Mouse (Mus musculus) urinary bladder, postnatal 36 days (tissue): ENCODE data around the gene Acbd4.
A peak's percentile ranks its signal among the peaks of the same experiment; 100 is the strongest.

ENCODE experiments used
- DNase-seq, 2 experiments: peaks; one replicate each; pipeline ENCODE4 v3.0.0; 2022; ENCODE audit warnings: low spot score in 2 of 2, mixed read lengths in 1 of 2

Gene Acbd4

DNA sequence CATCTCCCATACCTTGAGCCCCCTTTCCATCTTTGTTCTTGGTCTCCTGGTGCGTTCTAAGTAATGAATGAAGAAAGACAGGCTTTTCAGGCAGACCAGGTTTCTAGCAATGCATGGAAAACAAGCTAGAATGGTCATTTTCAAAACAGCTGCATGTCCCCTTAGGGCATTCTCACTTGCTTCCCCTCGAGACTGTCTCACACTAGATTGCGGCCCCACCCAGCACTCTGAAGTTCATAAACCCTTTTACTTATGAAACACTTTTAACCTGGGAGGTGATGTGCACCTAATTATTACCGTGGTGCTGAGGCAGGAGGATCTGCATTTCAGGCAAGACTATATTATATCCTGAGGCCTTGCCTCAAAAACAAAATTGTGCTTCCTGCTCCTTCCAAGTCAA is 12.3 kb downstream of the Acbd4 start:
- no peak for DNase-seq

DNA sequence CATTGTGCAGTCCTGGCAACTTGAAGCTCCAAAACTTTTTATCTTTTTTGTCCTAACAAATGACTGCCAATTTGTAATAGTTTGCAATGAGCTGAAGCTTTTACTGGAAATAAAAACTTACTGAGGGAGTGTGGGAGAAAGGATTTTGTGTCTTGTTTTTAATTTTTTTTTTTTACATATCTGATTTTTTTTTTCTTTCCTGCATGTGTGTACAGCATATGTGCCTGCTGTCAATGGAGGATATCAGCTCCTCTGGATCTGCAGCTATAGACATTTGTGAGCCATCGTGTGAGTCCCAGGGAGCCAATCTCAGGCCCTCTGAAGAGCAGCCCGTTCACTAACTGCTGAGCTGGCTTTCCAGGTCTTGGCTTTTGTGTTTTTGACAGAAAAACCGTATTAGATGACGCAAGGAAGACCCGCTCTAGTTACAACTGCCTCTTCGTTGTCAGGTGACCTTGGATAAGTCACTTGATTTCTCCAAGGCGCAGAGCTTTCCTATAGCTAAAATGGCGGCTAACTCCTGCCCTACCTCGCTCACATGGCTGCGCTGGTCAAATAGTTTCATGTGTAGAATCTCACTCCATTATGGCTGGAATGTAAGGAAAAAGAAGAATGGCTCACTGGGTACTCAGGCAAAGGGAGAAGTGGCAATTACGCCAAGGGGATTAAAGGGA is 12.9 kb downstream of the Acbd4 start:
- no peak for DNase-seq

DNA sequence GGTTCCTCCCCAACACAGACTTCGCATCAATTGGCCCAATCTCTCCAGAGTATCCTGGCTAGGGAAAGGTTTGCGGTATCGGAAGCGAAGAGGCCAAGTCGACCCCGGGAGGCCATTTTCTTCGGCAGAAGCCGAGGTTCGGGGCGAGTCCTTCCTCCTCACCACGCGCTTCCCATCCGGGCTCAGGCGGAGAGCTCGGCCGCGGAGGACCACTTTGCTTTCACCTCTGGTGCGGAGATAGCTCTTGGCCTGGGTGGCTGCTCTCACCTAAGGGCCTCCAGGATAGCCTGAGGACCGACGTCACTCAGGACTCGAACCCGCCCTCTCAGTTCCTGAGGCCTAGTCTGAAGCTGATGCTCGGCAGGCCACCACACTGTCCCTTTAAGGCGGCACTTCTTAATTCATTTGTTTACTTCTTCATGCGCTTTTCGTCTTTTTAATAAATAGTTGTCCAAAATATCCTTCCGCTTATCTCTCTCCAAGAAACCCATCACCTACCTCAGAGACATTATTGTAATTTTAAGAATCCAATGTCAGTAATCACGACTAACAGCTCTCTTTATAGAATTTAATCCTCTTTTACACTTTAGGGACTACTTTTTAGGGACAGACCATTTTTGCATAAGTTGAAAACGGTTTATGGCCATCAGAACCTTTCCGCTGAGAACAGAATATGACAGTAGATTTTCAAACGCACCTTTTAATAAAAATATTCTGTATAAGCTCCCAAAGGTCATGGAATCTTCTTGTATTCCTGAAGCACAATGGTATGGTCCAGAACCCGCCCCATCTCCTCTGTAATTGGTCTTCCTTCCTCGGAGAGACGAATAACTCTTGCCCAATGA is 13.9 kb downstream of the Acbd4 start:
- peak in 1 of 2 experiments; percentile 82 for DNase-seq

DNA sequence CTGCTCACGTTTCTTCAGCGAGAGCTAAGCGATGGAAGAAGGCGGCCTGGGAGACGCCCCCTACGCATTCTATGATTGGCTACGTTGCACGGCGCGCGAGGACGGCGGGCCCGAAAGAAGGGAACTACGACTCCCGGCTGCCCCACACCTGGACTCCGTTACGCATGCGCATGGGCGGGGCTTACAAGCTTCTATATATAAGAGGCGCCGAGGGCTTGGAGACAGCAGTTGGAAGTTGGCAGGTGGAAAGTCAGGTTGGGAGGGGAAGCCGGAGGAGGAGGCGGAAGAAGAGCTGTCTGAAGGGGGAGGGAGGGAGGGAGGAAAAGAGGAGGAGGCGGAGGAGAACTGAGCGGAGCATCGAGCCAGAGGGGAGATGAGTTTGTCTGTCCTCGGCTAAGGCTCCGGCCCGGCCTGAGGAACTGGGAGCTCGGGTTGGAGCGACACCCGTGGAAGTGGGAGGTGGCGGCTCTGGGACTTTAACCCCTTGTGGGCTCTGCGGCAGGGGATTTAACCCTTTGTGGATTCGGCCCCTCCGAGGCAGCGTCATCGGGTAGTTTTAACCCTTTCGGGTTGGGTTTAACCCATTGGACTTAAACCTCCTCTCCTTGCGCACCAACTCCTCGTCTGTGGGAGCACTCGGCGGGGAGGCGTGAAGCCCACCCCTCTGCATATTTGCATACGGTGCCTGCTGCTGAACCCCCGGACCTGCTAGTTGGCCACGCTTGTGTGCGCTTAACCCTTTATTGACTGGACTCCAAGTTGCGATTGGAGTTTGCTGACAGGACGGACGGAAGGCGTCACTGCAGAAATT is 14.7 kb downstream of the Acbd4 start, which contains the start of gene Hexim1:
TSS of gene Hexim1 (plus strand) at position 224 of the 811 bp plus-strand sequence.
- DNase-seq = peak; percentile 100

DNA sequence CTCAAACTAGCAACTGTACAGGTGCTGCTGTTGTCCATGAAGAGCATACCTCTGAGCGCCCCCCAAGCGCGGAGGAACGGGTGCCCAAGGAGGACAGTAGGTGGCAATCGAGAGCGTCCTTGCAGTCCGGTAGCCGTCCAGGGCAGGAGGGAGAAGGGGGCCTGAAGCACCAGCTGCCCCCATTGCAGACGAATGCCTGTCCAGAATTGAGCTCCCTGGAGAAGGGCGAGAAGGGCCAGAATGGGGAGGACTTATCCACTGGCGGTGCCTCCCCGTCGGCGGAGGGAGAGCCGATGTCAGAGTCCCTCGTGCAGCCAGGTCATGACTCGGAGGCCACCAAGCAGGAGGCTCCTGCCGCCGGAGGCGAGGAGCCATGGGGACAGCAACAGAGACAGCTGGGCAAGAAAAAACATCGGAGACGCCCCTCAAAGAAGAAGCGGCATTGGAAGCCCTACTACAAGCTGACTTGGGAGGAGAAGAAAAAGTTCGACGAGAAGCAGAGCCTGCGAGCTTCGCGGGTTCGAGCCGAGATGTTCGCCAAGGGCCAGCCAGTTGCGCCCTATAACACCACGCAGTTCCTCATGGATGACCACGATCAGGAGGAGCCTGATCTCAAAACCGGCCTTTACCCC is 15.6 kb downstream of the Acbd4 start:
- DNase-seq = peak; percentile 78 to 82

DNA sequence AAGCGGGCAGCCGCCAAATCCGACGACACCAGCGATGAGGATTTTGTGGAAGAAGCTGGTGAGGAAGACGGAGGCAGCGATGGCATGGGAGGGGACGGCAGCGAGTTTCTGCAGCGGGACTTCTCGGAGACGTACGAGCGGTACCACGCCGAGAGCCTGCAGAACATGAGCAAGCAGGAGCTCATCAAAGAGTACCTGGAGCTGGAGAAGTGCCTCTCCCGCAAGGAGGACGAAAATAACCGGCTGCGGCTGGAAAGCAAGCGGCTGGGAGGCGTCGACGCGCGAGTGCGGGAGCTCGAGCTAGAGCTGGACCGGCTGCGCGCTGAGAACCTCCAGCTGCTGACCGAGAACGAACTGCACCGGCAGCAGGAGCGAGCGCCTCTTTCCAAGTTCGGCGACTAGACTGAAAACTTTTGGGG is 16.1 kb downstream of the Acbd4 start:
- DNase-seq = no peak

DNA sequence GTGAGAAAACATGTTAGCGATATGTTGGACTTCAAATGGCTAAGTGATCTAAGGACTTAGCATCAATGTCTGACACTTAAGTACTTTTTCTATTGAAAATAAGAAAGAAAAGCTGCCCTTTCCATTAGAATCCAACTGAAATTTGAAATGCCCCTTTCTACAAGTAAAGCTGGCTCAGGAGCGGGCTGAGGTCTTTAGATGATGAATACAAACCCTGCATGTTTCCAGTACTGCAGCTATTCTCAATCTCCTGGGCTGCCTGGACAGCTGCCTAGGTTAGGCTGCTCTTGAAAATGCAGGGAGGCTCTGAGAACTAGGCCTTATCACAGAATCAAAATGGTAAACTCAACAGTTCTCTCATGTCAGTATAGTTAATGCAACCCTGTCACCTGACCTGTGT is 17.4 kb downstream of the Acbd4 start:
- DNase-seq = no peak

DNA sequence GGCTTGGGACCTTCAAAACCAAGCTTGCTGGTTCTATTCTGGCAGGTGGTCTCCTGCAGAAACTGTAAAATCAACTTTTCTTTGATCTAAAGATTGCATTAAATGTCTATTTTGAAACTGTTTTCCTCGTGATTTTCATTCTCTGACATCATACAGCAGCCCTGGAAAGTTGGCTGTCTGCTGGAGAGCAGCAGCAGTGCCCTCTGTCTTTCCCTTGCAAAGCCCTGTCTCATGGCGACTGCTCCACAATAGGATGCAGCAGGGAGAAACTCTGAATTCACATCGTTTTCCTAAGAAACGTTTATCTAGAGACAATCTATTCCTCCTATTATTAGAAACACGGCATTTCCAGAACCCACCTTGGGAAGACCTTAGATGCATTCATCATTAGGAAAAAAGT is 18.1 kb downstream of the Acbd4 start:
- DNase-seq = no peak

DNA sequence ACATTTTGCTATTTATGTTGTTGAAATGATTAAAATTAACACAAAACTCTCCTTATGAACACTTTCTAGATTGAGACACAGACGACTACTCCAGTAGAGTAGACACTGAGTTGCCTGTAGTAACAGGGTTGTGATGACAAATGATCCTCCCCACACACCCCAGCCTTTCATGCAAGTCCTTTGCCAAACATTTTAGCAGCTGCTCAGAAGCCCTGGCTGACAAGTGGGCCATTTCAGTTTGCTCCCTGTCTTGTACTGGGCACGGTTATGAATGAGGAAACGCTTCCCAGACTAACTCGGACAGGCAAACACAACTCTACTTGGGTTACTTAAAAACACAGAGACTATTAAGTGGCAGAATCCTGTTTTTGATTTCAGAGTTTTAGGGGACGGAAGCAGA is 18.8 kb downstream of the Acbd4 start:
- no peak for DNase-seq

DNA sequence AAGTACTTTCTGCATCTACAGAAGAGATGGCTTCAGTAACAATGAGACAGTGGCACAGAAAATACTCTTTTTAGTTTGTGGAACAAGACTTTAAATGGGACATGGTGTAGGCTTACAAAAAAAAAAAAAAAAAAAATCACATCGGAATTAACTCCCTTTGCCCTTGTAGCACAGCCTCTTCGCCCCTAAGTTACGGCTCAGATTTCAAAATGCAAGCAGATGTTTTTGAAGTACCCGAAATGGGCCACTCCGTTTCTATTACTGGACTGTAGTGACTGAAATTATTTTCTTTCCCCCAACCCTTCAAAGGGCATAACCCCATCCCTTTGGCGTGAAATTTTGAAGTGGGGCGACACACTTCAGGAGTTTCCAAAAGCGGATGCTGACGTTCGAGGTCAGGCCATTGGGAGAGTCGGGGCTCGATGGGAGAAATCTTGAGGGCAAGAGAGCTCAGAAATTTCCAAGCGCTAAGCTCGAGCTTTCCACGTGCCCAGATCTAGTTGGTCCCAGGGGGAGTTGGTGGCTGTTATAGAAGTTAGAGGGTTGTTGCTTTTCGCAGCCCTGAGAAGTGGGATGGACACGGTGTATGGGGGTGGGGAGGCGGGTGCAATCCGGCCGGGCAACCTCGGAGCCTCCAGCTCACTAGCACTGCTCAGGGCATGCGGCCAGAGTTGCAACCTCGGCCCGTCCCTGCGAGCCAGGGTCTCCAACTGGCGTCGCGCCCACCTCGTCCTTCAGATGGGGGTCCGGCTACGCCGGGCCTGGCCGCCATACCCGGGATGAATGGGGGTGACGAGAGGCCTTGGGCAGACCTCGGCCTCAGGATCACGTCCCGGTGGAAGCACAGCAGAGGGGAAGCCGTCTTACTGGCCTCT is 30.5 kb downstream of the Acbd4 start, which contains the start of gene Hexim2:
TSS of gene Hexim2 (plus strand) at position 729 of the 875 bp plus-strand sequence.
- DNase-seq = peak; percentile 51 to 68

DNA sequence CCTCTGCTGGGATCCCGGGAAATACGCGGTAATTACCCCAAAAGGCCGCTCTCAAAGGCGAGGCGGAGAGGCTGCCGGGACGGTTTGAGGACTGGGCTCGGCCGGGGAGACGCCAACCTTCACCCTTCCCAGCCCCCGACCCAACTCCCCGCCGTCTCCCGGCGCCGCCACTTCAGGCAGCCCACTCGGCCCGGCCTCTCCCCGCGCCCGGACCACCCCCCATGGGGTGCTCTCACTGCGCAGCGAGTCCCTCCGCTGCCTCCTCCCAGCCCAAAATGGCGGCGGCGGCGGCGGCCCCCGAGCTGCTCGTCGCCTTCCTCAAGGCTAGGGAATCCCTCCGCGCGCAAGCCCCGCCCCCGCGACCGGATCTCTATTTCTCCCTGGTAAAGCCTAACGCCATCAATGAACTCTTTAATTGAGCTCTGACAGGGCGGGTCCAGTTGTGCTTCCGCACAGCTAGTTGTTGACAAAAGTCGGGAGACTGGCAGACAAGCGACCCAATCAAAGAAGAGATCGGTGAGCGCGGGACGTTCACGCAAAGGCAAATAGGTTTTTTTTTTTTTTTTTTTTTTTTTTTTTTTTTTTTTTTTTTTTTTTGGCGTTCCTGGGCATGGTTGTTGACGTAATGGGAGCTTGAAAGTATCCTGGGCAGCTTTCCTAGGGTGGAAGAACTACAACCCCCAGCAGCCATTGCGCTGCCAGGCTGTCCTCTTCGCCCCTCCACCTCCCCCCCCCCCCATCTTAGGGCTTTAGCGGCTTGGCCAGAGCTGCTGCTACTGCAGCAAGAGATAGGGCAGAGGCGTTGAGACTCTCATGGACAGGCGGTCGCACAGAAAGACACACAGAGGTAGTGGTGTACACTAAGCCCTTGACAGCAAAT is 31.3 kb downstream of the Acbd4 start:
- peak; percentile 100 for DNase-seq

DNA sequence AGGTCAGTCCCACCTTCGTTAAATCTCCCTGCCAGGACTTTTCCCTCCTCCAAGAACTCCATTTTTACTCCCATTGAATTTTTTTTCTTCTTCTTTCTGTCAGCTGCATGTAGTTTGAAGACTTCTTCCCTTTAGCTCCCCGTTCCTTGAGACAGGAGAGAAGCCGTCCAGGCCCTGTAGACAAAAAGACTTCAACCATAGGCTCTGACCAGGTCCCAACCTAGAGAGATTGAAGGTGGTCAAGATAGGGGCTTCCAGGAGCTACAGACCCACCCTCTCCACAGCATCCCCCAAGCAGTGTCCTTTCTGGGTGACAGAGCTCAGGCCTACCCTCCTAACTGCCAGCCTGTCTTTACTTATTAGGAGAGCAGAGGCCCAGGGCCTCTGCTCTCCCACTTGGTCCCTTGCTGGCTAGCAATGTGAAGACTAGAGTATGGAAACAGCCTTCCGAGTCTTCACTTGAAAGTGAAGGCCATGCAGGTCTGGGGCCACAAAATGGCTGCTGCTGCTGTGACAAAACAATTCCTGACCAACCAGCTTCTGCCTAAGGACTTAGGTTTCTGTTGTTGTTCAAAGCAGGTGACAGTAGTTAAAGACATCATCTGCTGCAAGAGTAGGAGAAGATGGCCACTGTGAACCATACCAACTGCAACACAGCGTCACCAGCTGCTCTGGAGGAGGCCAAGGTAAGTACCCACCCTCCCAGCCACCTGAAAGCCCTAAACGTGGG is 32.1 kb downstream of the Acbd4 start:
- DNase-seq = no peak

DNA sequence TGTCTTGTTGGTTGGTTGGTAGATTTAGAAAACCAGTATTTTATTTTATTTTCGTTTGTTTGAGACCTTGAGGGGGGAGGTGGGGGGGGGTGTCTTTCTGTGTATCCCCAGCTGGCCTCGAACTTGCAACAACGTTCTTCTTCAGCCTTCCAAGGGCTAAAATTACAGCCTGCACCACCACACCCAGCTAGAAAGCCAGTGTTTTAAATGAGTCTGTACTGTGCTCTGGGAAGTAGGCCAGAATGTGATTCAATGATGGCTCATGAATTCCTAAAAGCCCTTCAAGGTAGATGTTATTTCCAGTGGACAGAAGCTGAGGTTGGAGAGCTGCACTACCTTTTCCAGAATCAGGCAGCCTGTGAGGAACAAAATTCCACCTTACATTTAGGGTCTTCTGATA is 32.7 kb downstream of the Acbd4 start:
- DNase-seq = no peak

DNA sequence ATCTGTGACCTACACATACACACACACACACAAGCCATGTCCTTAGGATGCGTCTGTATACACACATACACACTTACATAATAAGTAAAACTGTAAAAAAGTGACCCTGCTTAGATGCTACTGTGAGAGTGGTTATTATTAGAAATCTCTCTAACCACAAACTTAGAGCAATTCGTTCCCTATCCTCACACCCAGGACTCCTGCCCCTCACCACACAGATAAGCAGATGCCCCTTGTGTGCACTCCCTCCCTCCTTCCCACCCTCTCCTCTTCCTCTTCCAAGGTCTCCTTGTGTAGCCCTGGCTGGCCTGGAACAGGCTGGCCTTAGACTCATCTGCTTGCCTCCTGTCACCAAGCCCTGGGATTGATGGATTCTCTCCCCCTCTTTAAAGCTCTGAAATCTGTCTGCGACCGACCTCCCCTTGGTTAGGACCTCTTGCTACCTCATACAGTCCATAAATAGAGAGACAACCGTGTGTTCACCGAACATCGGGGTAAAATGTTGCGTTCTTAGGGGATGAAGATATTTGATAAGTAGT is 34.6 kb downstream of the Acbd4 start:
- DNase-seq = no peak

DNA sequence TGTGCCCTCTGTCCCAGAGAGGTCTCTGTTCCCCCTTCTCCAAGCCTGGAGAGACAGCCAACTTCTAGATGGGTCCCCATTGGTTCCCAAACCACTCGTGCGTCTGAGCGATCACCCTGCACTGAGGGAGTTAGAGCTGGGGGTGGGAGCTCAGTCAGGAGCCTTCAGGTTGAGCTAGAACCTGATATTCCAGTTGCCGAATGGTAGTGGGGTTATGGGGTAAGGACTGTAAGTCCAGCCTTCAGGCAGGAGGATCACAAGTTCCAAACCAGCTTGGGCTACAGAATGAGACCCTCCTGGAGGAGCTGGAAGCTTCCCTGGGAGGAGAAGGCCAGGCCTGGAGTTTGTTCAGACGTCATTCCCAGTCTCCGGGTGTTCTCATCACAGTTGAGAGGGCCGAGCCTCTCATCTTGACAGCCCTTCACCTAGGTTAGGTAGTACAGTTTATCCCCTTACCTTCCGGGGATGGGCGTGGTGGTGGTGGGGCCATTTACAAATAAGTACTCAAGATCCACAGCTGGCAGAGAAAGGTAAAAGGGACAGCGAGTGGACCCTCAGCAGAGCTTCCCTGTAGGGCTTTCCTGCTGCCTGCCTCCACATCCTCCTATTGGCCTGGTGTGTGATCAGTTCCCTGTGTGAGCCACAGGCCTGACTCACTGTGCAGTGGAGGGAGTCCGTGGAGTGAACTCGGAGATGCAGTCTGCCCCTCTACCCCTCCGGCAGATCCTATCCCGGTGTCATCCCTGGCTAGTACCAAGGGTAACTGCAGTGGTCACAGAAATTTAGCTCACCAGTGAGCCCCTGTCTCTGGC is 38.7 kb downstream of the Acbd4 start:
- no peak for DNase-seq

DNA sequence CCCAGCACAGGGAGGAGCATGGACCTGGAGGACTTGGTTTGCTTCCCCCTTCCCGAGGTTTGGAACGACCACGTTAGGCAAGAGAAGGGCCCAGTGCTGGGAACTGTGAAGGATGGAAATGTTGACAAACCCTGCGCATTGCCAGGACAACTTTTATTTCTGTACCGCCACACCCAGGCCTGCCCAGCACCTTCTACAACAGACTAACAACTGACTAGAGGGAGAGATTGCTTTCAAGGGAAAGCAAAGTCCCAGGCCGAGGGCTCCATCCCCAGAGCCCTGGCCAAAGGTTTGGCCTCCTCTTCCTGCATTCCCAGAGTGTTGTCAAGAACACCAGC is 39.2 kb downstream of the Acbd4 start:
- peak in 1 of 2 experiments; percentile 50 for DNase-seq

DNA sequence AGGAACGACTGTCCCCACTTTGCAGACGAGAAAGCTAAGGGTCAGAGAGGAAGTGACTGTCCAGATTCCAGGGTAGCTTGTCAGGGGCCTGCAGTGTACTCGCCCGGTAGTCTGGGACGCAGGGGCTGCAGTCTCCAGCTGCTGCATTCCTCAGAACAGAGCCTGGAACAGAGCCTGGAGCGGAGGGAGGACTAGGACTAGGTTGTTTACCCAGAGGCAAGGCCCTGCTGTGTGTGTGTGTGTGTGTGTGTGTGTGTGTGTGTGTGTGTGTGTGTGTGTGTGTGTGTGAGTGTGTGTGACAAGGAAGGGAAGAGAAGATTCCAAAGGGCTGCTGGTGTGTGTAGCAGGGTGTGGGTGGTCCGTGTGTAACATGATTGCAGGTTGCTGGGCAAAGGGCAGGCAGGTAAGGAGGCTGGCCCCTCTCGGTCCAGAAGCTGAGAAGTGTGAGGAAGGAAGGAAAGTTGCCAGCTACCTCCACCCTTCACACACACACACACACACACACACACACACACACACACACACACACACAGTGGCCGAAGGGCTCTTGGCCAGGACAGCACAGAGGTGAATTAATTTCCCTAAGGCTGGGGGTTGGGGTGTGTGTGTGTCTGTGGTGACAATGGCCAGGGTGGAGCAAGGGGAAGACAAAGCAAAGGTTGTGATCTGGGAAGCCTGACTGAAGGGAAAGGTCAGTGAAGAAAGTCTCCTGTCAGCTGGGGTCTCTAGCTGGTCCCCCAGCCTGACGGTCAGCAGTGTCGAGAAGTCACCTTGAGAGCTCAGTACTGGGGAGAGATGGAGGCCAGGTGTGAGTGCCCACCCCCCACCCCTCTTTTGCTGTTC is 39.8 kb downstream of the Acbd4 start:
- DNase-seq = peak; percentile 67 to 73
